Mouse (Mus musculus): ENCODE results near the gene Rfx7.

GRCm38 (mm10) chr9:72663534-72663918, 131.5 kb downstream of the Rfx7 start:
- no peak for TF ChIP-seq POLR2A (IDR thresholded peaks at IDR 0.05; ENCODE audit: low read depth, low read length)
- TF ChIP-seq CTCF (IDR thresholded peaks at IDR 0.05; ENCODE audit: extremely low read depth, insufficient read length, insufficient replicate concordance, low read depth, low read length), result no peak

Data from small intestine, adult 2 months (tissue).